Mouse (Mus musculus): ENCODE measurements around the gene Cbfb. TPM values are rescaled to one million over a fixed set of nuclear protein-coding genes. Genes with fewer than 3 reads are reported as not detected.
A peak's percentile ranks its signal among the peaks of the same experiment; 100 is the strongest.

Gene Cbfb
- total RNA-seq (2014; fragmentation: Nextera tagmentation) (29.5 and 34.0 TPM in 2 replicates), total RNA-seq (2017) (48.2 and 98.0 TPM in 2 replicates)

- ATAC-seq (replicated peaks; ENCODE audit: low FRiP score, low TSS enrichment, poor library complexity, severe bottlenecking): peak; percentile 89
Measured at GRCm38 (mm10) chr8:105170381-105171115, at the start of gene Cbfb. Gene Cbfb (plus strand): TSS chr8:105170674.

GRCm38 (mm10) chr8:105129864-105130263 lies 40.6 kb upstream of the Cbfb start:
- no peak for ATAC-seq (replicated peaks; ENCODE audit: low FRiP score, low TSS enrichment, poor library complexity, severe bottlenecking)

- ATAC-seq (replicated peaks; ENCODE audit: low FRiP score, low TSS enrichment, poor library complexity, severe bottlenecking): no peak
Measured at GRCm38 (mm10) chr8:105131509-105131908, 39.0 kb upstream of the Cbfb start, which contains the start of gene Ces4a. Gene Ces4a (plus strand): TSS chr8:105131800.

- peak; percentile 81; the same call in 1 of the 2 replicates for ATAC-seq (replicated peaks; ENCODE audit: low FRiP score, low TSS enrichment, poor library complexity, severe bottlenecking)
Measured at GRCm38 (mm10) chr8:105138423-105138822, 32.1 kb upstream of the Cbfb start.

- ATAC-seq (replicated peaks; ENCODE audit: low FRiP score, low TSS enrichment, poor library complexity, severe bottlenecking): peak; percentile 69
Measured at GRCm38 (mm10) chr8:105142395-105142794, 28.1 kb upstream of the Cbfb start.

GRCm38 (mm10) chr8:105151654-105152053 lies 18.8 kb upstream of the Cbfb start:
- ATAC-seq (replicated peaks; ENCODE audit: low FRiP score, low TSS enrichment, poor library complexity, severe bottlenecking): no peak

GRCm38 (mm10) chr8:105152623-105153398 lies 17.7 kb upstream of the Cbfb start:
- peak; percentile 58 for ATAC-seq (replicated peaks; ENCODE audit: low FRiP score, low TSS enrichment, poor library complexity, severe bottlenecking)

- no peak for ATAC-seq (replicated peaks; ENCODE audit: low FRiP score, low TSS enrichment, poor library complexity, severe bottlenecking)
Measured at GRCm38 (mm10) chr8:105154316-105154715, 16.2 kb upstream of the Cbfb start.

GRCm38 (mm10) chr8:105155091-105155745 lies 15.3 kb upstream of the Cbfb start:
- no peak for ATAC-seq (replicated peaks; ENCODE audit: low FRiP score, low TSS enrichment, poor library complexity, severe bottlenecking)

- ATAC-seq (replicated peaks; ENCODE audit: low FRiP score, low TSS enrichment, poor library complexity, severe bottlenecking): peak; percentile 59; the same call in 1 of the 2 replicates
Measured at GRCm38 (mm10) chr8:105157555-105157954, 12.9 kb upstream of the Cbfb start.

GRCm38 (mm10) chr8:105158084-105158483 lies 12.4 kb upstream of the Cbfb start:
- ATAC-seq (replicated peaks; ENCODE audit: low FRiP score, low TSS enrichment, poor library complexity, severe bottlenecking): peak; percentile 47; the same call in 1 of the 2 replicates

GRCm38 (mm10) chr8:105161121-105161652 lies 9.3 kb upstream of the Cbfb start:
- no peak for ATAC-seq (replicated peaks; ENCODE audit: low FRiP score, low TSS enrichment, poor library complexity, severe bottlenecking)

GRCm38 (mm10) chr8:105164272-105164902 lies 6.1 kb upstream of the Cbfb start:
- no peak for ATAC-seq (replicated peaks; ENCODE audit: low FRiP score, low TSS enrichment, poor library complexity, severe bottlenecking)

GRCm38 (mm10) chr8:105165191-105165590 lies 5.3 kb upstream of the Cbfb start:
- ATAC-seq (replicated peaks; ENCODE audit: low FRiP score, low TSS enrichment, poor library complexity, severe bottlenecking): no peak

GRCm38 (mm10) chr8:105167116-105167515 lies 3.4 kb upstream of the Cbfb start:
- no peak for ATAC-seq (replicated peaks; ENCODE audit: low FRiP score, low TSS enrichment, poor library complexity, severe bottlenecking)

GRCm38 (mm10) chr8:105169582-105169981 lies 892 bp upstream of the Cbfb start:
- ATAC-seq (replicated peaks; ENCODE audit: low FRiP score, low TSS enrichment, poor library complexity, severe bottlenecking): no peak

- 0 out of 2 replicates have a peak, but pooled peaks have one; percentile 2 for ATAC-seq (replicated peaks; ENCODE audit: low FRiP score, low TSS enrichment, poor library complexity, severe bottlenecking)
Measured at GRCm38 (mm10) chr8:105170041-105170380, 463 bp upstream of the Cbfb start.

GRCm38 (mm10) chr8:105171116-105172002 lies 885 bp downstream of the Cbfb start:
- ATAC-seq (replicated peaks; ENCODE audit: low FRiP score, low TSS enrichment, poor library complexity, severe bottlenecking): peak; percentile 14

Measured in megakaryocyte-erythroid progenitor cell, adult 5-6 weeks (primary cell).